Mouse (Mus musculus): Measurements from ENCODE around the gene Lypd3. TPM values are rescaled to one million over a fixed set of nuclear protein-coding genes. Genes with fewer than 3 reads are reported as not detected.

Lypd3 gene
- polyA plus RNA-seq, 1 experiment from 2014 or later: 2.2 TPM

DNA sequence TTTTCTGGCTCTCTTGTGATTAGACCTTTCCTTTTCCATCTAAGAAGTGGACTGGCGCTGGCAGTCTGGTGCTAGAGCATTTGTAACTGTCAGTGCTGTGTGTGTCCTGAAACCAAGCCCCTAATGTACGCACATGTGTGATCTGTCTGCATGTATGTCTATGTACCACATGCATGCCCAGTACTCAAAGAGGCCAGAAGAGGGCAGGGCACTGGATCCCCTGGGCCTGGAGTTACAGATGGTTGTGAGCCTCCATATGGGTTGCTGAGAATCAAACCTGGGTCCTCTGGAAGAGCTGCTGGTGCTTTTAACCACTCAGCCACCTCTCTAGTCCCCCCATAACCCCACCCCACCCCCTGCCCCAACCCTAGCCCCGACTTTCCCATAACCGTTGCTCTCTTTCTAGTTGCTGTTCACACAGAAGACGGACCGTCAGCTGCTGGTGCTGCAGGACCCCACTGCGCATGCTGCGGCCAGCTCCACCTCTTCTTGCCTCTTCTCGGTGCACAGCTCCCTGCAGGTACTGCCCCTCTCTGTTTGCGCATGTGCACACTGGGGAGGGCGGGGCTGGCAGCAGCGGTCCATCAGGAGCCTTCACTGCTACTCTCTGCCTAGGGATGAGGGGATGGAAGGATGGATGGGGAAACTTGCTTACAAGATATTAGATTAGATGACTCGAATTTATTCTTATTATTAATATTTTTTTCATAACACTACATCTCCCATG is 16.5 kb upstream of the Lypd3 start:
- Histone ChIP-seq H3K27ac (no peak overlapping the region), H3K9me3 (replicated peaks) (peaks cover 3% of the 10 kb centered on the region; the same call in 1 of the 2 replicates), H3K4me1 (no peaks in the 10 kb centered on the region; the same call in 1 of the 2 replicates), H3K36me3 (no peaks in the 10 kb centered on the region), H3K27me3 (ENCODE audit: low read depth, poor library complexity, severe bottlenecking) (peaks cover 17% of the 10 kb centered on the region; the same call in 1 of the 2 replicates), H3K4me3 (no peak overlapping the region)
- DNase-seq (ENCODE audit: low spot score): no peak
- 52% methylated on average over 13 of the region's 13 CpGs for WGBS

DNA sequence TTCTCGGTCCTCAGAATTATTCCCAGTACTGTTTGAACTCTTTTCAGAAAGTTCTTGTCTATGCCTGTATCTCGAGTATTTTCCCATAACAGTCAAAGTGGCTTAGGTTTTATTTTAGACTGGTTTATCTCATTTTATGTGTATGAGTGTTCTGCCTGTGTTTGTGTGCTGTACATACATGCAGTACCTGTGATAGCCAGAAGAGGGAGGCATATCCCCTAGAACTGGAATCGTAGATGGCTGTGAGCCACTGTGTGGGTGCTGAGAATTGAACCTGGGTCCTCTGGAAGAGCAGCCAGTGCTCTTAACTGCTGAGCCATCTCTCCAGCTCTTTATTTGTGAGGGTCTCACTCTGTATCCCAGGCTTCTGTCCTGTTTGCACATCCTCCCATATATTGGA is 15.2 kb upstream of the Lypd3 start:
- Histone ChIP-seq H3K9me3 (replicated peaks) (peaks cover 3% of the 10 kb centered on the region; the same call in 1 of the 2 replicates), H3K36me3 (no peaks in the 10 kb centered on the region), H3K27ac (no peak overlapping the region), H3K4me1 (peaks cover 2% of the 10 kb centered on the region), H3K27me3 (ENCODE audit: low read depth, poor library complexity, severe bottlenecking) (peaks cover 23% of the 10 kb centered on the region), H3K4me3 (no peak overlapping the region)
- WGBS: 82% methylated on average over 3 of the region's 3 CpGs
- DNase-seq (ENCODE audit: low spot score): no peak

DNA sequence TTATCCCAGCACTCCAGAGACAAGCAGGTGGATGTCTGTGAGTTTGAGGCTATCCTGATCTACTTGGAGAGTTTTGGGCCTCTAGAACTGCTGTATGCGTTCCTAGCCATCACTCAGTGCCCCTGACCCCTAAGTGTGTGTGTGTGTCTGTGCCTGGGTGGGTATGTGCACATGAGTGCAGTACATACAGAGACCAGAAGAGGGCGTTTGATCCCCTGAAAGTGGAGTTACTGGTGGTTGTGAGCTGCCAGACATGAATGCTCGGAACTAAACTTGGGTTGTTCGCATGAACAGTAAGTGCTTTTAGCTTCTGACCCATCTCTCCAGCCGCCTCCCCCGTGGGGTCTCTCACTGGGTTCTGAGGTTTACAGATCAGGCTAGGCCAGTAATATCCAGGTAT is 13.4 kb upstream of the Lypd3 start:
- H3K27me3 ChIP-seq (ENCODE audit: low read depth, poor library complexity, severe bottlenecking): peaks cover 35% of the 10 kb centered on the region
- H3K36me3 ChIP-seq: no peaks in the 10 kb centered on the region
- peaks cover 3% of the 10 kb centered on the region; the same call in 1 of the 2 replicates for H3K9me3 ChIP-seq (replicated peaks)
- WGBS: 80% methylated on average over 6 of the region's 6 CpGs
- peaks cover 7% of the 10 kb centered on the region for H3K4me1 ChIP-seq
- H3K27ac ChIP-seq: no peak overlapping the region
- H3K4me3 ChIP-seq: no peak overlapping the region
- DNase-seq (ENCODE audit: low spot score): no peak

DNA sequence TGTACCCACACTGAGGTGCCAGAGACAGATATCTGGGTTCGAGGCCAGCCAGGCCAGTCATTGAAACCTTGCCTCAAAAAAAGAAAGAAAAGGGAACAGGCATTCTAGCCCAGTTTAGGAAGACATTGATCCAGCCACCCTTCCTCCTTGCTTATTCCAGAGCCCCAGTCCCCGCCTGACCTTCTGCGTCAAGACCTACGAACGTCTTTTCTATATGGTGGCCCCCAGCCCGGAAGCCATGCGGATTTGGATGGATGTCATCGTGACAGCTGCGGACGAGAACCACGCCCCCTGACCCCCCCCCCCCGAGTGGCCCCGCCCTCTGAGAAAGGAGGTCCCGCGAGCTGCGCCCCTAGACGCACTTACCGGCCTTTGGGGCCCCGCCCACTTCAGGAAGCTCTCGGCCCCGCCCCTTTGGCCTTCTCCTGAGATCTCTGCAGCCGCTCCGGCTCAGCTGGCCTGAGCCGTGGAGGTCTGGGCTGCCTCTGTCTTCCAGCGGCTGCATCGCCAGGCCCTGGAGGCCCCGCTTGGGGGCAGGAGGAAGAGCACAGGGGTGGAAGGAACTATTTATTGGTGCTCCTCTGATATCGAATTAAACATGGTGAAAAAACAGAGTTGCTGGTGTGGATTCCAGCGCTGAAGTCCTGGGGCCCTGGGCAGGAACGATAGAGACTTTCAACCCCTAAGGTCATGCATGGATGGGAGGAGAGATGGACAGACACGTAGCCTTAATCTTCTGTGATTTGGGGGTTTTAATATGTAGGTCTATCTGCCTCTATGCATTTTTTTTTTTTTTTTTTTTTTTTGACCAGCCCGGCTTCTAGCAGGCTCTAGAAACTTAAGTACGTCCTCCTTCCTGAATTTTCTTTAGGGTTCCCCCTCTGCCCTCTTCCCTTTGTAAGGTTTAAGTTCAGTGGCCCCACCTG is 7.4 kb upstream of the Lypd3 start:
- peak; percentile 88 for DNase-seq (ENCODE audit: low spot score)
- no peaks in the 10 kb centered on the region for H3K9me3 ChIP-seq (replicated peaks)
- 12% methylated on average over 33 of the region's 33 CpGs for WGBS
- 0 out of 2 replicates have a peak overlapping the region, but pooled peaks have one; percentile 62 for H3K27ac ChIP-seq
- H3K27me3 ChIP-seq (ENCODE audit: low read depth, poor library complexity, severe bottlenecking): peaks cover 19% of the 10 kb centered on the region
- peak overlapping the region; percentile 50 for H3K4me3 ChIP-seq
- H3K36me3 ChIP-seq: no peaks in the 10 kb centered on the region
- peaks cover 16% of the 10 kb centered on the region for H3K4me1 ChIP-seq

DNA sequence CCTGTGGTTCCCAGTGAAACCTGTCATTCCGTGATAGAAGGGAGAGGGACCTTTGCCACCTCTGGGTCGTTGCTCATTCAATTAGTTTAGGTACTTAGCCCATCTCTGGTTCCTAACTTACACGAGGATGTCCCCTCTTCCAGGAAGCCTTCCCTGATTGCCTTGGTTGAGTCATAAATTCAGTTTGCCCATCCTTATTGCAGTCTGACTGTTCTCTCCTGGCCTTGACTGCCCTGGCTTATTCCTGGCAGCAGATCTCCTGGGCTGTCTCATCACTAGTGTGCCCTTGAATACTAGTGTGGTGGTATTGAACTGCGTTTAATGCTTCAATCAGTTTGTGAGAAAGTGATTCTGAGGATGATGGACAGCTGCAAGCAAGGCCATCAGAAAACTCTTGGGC is 6.7 kb upstream of the Lypd3 start:
- 68% methylated on average over 4 of the region's 4 CpGs for WGBS

DNA sequence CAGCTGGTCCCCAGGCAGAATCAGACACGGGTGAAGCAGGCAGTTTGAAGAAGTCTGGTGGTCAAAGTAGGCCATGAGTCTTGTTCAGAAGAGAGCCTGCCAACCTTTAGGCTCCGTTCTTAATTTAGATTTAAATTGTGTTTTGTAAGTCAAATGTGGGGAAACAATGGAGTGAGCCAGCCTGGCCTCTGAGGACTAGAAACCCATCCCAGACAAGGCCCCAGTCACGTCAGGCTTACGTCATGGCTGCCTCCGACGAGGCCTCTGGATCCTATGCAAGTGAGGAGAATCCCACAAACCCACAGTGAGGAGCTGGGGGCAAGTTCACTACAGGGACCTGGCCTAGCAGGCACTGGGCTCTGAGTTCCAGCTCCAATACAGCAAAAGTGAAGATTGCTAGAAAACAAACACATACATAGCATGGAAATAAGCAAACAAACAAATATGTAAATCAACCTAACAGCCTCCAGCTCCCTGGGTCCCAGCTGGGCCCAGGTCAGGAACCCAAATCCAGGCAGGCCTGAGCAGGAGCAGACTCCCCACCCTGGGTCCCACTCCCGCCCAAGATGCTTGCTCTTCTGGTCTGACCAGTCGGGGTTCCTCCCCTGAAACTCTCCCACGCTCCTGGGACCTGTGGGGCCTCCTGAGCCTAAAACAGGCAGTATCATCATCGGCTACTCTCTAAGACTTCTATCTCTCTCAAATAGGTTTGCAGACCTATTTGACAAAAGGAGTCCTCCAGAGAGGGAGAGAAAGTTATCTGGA is 6.1 kb upstream of the Lypd3 start:
- Histone ChIP-seq H3K4me3 (no peak overlapping the region), H3K27me3 (ENCODE audit: low read depth, poor library complexity, severe bottlenecking) (peaks cover 29% of the 10 kb centered on the region), H3K36me3 (no peaks in the 10 kb centered on the region), H3K4me1 (peaks cover 16% of the 10 kb centered on the region), H3K27ac (no peak overlapping the region), H3K9me3 (replicated peaks) (no peaks in the 10 kb centered on the region)
- DNase-seq (ENCODE audit: low spot score): no peak
- 80% methylated on average over 10 of the region's 10 CpGs for WGBS

More for the DNA sequence above, 6.7 kb upstream of the Lypd3 start:
- peaks cover 25% of the 10 kb centered on the region for H3K27me3 ChIP-seq (ENCODE audit: low read depth, poor library complexity, severe bottlenecking)
- H3K27ac ChIP-seq: no peak overlapping the region
- H3K4me1 ChIP-seq: peaks cover 16% of the 10 kb centered on the region
- no peak overlapping the region for H3K4me3 ChIP-seq
- no peaks in the 10 kb centered on the region for H3K36me3 ChIP-seq
- no peak for DNase-seq (ENCODE audit: low spot score)
- no peaks in the 10 kb centered on the region for H3K9me3 ChIP-seq (replicated peaks)

DNA sequence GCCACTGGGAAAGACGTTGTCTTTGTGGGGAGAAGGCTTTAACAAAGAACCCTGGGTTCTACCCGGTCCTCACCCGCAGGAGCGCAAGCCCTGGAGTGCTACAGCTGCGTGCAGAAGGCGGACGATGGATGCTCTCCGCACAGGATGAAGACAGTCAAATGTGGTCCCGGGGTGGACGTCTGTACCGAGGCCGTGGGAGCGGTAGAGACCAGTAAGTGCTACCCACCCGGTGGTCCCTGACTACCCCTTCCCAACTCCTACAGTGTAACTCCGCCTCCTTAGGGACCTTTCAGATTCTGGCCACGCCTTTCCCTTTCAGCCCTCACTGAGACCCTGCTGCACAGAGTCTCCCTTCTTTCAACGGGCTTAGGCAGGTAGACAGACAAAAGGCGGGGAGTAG is 696 bp downstream of the Lypd3 start:
- 2% methylated on average over 18 of the region's 18 CpGs for WGBS
- Histone ChIP-seq H3K27me3 (ENCODE audit: low read depth, poor library complexity, severe bottlenecking) (peaks cover 78% of the 10 kb centered on the region), H3K27ac (no peak overlapping the region), H3K4me1 (peaks cover 19% of the 10 kb centered on the region), H3K36me3 (no peaks in the 10 kb centered on the region), H3K4me3 (peak overlapping the region; percentile 40; the same call in 1 of the 2 replicates), H3K9me3 (replicated peaks) (no peaks in the 10 kb centered on the region)
- no peak for DNase-seq (ENCODE audit: low spot score)

DNA sequence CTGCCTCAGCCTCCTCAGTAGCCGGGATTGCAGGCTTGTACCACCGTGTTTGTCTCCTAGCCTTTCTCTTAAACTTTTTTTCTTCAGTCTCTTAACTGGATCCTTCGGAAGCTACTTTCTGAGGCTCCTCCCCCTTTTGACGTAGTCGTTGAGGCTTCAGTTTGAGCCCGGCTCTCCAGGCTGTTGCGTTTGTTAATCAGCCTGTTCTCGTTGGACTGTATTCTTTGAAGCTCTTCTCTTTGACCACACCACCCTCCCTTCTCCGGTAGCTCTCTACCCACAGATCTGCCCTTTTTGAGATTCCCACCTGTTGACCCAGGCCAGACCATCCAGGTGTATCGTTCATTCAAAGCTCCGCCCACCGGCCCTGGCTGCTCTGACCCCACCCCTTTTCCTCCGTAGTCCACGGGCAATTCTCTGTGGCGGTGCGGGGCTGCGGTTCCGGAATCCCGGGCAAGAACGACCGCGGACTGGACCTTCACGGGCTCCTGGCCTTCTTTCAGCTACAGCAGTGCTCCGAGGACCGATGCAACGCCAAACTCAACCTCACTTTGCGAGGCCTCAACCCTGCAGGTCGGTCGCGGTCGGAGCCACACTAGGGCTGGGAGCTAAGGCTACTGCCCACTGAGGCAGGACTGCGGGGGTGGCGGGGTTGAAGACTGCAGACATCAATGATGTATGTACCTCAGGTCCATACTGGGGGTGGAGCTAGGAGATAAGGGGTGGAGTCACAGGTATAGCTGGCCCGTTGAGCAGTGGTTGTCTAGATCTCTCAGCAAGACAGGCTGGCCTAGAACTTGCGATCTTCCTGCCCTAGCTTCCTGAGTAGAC is 1.9 kb downstream of the Lypd3 start:
- WGBS: 3% methylated on average over 35 of the region's 35 CpGs
- H3K27ac ChIP-seq: no peak overlapping the region
- no peak for DNase-seq (ENCODE audit: low spot score)
- no peaks in the 10 kb centered on the region for H3K9me3 ChIP-seq (replicated peaks)
- peak overlapping the region; percentile 40 for H3K4me3 ChIP-seq
- H3K4me1 ChIP-seq: peaks cover 19% of the 10 kb centered on the region
- H3K36me3 ChIP-seq: no peaks in the 10 kb centered on the region
- H3K27me3 ChIP-seq (ENCODE audit: low read depth, poor library complexity, severe bottlenecking): peaks cover 81% of the 10 kb centered on the region

DNA sequence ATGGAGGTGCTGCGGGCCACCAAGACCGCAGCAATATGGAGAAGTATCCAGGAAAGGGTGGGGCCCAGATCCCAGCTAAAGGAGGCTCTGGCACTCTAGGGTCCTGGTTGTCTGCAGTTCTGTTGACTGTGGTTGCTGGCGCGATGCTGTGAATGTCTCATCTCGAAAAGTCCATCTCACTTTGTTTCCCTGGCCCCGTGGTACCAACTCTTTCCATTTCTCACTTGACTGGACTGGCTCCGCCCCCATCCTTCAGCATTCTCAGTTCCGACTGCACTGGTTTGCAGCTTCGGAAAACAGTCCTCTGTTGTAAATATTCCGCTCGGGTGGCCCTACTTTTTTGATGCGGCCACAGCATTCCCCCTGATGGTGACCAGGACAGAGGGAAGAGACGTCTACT is 4.1 kb downstream of the Lypd3 start:
- Histone ChIP-seq H3K4me3 (no peak overlapping the region), H3K27ac (no peak overlapping the region), H3K36me3 (no peaks in the 10 kb centered on the region), H3K9me3 (replicated peaks) (no peaks in the 10 kb centered on the region), H3K4me1 (peaks cover 19% of the 10 kb centered on the region), H3K27me3 (ENCODE audit: low read depth, poor library complexity, severe bottlenecking) (peaks cover 69% of the 10 kb centered on the region)
- 67% methylated on average over 13 of the region's 13 CpGs for WGBS
- DNase-seq (ENCODE audit: low spot score): no peak

DNA sequence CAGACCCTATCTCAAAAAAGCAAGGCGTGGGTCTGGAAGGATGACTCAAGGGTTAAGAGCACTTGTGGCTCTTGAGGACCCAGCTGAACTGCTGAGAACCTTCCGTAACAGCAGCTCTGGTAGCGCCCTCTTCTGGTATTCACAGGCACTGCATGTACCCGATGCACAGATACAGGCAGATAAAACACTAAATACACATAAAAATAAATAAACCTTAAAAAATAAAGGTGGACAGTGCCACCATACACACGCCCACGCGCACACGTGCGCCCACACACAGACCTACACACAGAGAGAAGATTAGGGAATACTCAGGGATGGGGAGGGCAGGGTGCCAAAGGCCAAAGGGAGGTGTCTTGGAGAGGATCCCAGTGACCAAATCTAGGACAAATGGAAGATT is 6.1 kb downstream of the Lypd3 start:
- WGBS: 7% methylated on average over 9 of the region's 9 CpGs
- Histone ChIP-seq H3K9me3 (replicated peaks) (no peaks in the 10 kb centered on the region), H3K27me3 (ENCODE audit: low read depth, poor library complexity, severe bottlenecking) (peaks cover 48% of the 10 kb centered on the region), H3K4me1 (peaks cover 10% of the 10 kb centered on the region), H3K27ac (no peak overlapping the region), H3K4me3 (no peak overlapping the region), H3K36me3 (no peaks in the 10 kb centered on the region)
- DNase-seq (ENCODE audit: low spot score): peak; percentile 70

DNA sequence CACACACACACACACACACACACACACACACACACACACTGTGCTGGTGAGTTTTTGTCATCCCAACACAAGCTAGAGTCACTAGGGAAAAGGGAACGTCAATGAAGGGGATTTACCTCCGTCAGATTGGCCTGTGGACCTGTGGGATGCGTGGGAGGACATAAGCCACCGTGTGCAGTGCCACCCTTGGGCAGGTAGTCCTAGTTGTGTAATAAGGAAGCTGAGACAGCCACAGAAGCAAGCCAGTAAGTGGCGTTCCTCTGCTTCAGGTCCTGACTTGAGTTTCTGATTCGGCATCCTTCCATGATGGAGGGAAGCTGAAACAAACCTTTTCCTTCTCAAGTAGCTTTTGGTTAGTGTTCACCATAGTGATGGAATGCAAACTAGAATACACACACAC is 8.1 kb downstream of the Lypd3 start:
- Histone ChIP-seq H3K9me3 (replicated peaks) (no peaks in the 10 kb centered on the region), H3K36me3 (no peaks in the 10 kb centered on the region), H3K4me1 (no peaks in the 10 kb centered on the region), H3K27me3 (ENCODE audit: low read depth, poor library complexity, severe bottlenecking) (peaks cover 28% of the 10 kb centered on the region), H3K27ac (no peak overlapping the region), H3K4me3 (no peak overlapping the region)
- WGBS: 89% methylated on average over 6 of the region's 6 CpGs
- no peak for DNase-seq (ENCODE audit: low spot score)

DNA sequence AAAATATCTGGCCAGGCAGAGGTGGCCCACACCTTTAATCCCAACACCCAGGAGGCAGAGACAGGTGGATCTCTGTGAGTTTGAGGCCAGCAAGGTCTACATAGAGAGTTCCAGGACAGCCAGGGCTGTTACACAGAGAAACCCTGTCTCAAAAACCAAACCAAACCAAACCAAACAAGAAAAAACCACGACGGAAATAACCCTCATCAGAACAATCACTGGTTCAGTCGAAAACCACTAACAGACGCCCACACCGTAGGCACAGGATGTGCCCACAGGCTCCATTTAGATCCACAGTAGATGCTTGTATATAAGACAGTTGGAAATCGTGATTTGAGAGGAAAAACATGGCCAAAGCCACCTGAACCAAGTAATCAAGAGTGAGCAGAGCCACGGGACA is 8.6 kb downstream of the Lypd3 start:
- Histone ChIP-seq H3K4me1 (no peaks in the 10 kb centered on the region), H3K27ac (no peak overlapping the region), H3K27me3 (ENCODE audit: low read depth, poor library complexity, severe bottlenecking) (peaks cover 23% of the 10 kb centered on the region), H3K4me3 (no peak overlapping the region), H3K9me3 (replicated peaks) (no peaks in the 10 kb centered on the region), H3K36me3 (no peaks in the 10 kb centered on the region)
- WGBS: 76% methylated on average over 7 of the region's 7 CpGs
- DNase-seq (ENCODE audit: low spot score): no peak
